Mouse (Mus musculus) G1E (cell line): ENCODE measurements around the gene Hps5.

Source experiments
- CTCF ChIP-seq: IDR thresholded peaks from 2 replicates; pipeline ENCODE4 v1.5.1; 2012; ENCODE audit warnings: low read depth, low read length, inconsistent platforms, mixed read lengths
- GATA1 ChIP-seq: IDR thresholded peaks from 2 replicates; pipeline ENCODE4 v1.6.1; 2012; ENCODE audit warnings: borderline replicate concordance, low read length, inconsistent platforms, mixed read lengths
- GATA2 ChIP-seq: IDR thresholded peaks from 2 replicates; pipeline ENCODE4 v1.6.1; 2012; ENCODE audit warnings: low read depth, low read length, inconsistent platforms, borderline replicate concordance
- POLR2AphosphoS5 ChIP-seq: IDR thresholded peaks from 2 replicates; pipeline ENCODE4 v1.6.1; 2012; ENCODE audit warnings: low read depth, low read length, inconsistent platforms; ENCODE audit not compliant: insufficient replicate concordance
- TAL1 ChIP-seq: conservative IDR thresholded peaks from 2 replicates; pipeline ENCODE4 v1.6.1; 2012; ENCODE audit warnings: low read depth, low read length, inconsistent platforms, mixed read lengths

DNA sequence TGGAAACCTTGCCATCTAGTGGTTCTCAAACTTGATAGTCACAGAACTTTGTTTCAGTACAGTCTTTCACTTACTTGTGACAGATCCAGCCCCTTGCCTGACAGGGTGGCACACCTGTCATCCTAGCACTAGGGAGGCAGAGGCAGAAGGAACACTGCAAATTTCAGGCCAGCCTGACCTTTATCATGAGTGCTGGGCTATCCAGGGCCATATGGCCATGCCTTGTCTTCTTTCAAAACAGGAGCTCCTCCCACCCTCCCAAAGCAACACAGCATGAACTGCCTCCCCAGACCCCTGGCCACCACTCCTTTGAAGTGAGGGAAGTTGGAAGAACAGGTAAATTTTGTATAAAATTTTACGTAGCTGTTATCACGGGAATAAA is 31.9 kb upstream of the Hps5 start:
- TF ChIP-seq CTCF: no peak
- TF ChIP-seq POLR2AphosphoS5: no peak
- TF ChIP-seq GATA1: no peak
- no peak for TF ChIP-seq GATA2
- no peak for TF ChIP-seq TAL1
